Mouse (Mus musculus) thymus, adult 2 months (tissue): ENCODE measurements around the gene D430042O09Rik.

Experiments
- CTCF ChIP-seq: fragments of 200-500 bp; IDR thresholded peaks from 2 replicates; pipeline ENCODE4 v1.5.1; 2012; ENCODE audit warnings: mild to moderate bottlenecking, control low read depth, low read length, moderate library complexity, borderline replicate concordance; ENCODE audit not compliant: control insufficient read depth, poor library complexity, insufficient read depth; ENCODE audit errors: extremely low read depth
- POLR2A ChIP-seq: fragments of 200-500 bp; IDR thresholded peaks from 2 replicates; pipeline ENCODE4 v1.6.1; 2012; ENCODE audit warnings: mild to moderate bottlenecking, low read length, control low read depth, moderate library complexity; ENCODE audit not compliant: control insufficient read depth, poor library complexity, insufficient read depth; ENCODE audit errors: extremely low read depth

- no peak for TF ChIP-seq CTCF
- TF ChIP-seq POLR2A, result no peak
These were observed 175.5 kb downstream of the D430042O09Rik start for GRCm38 (mm10) chr7:125883232-125883631.
